Mouse (Mus musculus) liver, adult 2 months (tissue): ENCODE data around the gene Ehf.

ENCODE experiments used
- CTCF ChIP-seq: fragments of 200-500 bp; IDR thresholded peaks from 2 replicates; pipeline ENCODE4 v1.5.1; 2011; ENCODE audit warnings: low read depth, low read length, control low read depth
- POLR2A ChIP-seq: fragments of 200-500 bp; IDR thresholded peaks from 2 replicates; pipeline ENCODE4 v1.6.1; 2011; ENCODE audit warnings: low read length, control low read depth; ENCODE audit not compliant: insufficient read depth; ENCODE audit errors: extremely low read depth

GRCm38 (mm10) chr2:103285561-103285960, 17.5 kb downstream of the Ehf start:
- TF ChIP-seq CTCF (no peak), POLR2A (no peak)
